Mouse (Mus musculus) heart, adult 2 months (tissue): ENCODE measurements around the gene Catsperz. TPM values are rescaled to one million over a fixed set of nuclear protein-coding genes. Genes with fewer than 3 reads are reported as not detected.

Experiments
- DNase-seq, 2 experiments: peaks; one replicate each; pipeline ENCODE4 v3.0.0; 2021
- H3K27ac ChIP-seq: fragments of 200-600 bp; 2 replicates; pipeline ENCODE4 v1.8.1; 2022
- H3K27me3 ChIP-seq: fragments of 200-500 bp; 2 replicates; pipeline ENCODE4 v1.6.1; 2012; ENCODE audit warnings: mild to moderate bottlenecking, low read length, inconsistent platforms, mixed read lengths; ENCODE audit not compliant: control insufficient read depth, insufficient read depth
- H3K36me3 ChIP-seq: fragments of 200-500 bp; 2 replicates; pipeline ENCODE4 v1.6.1; 2012; ENCODE audit warnings: low read length, inconsistent platforms; ENCODE audit not compliant: control insufficient read depth, insufficient read depth
- H3K4me1 ChIP-seq: fragments of 200-500 bp; 2 replicates; pipeline ENCODE4 v1.6.1; 2011; ENCODE audit warnings: low read length; ENCODE audit not compliant: control insufficient read depth, insufficient read depth
- H3K4me3 ChIP-seq: fragments of 200-600 bp; 2 replicates; pipeline ENCODE4 v1.8.1; 2022
- H3K79me2 ChIP-seq: fragments of 200-500 bp; replicated peaks from 2 replicates; pipeline ENCODE4 v1.6.1; 2012; ENCODE audit warnings: mild to moderate bottlenecking, inconsistent platforms, low read length, moderate library complexity, mixed read lengths; ENCODE audit not compliant: control insufficient read depth, insufficient read depth
- H3K9ac ChIP-seq: fragments of 200-500 bp; 2 replicates; pipeline ENCODE4 v1.6.1; 2012; ENCODE audit warnings: low read depth, mild to moderate bottlenecking, control low read depth, inconsistent platforms, low read length, mixed read lengths
- CTCF ChIP-seq: fragments of 200-600 bp; IDR thresholded peaks from 2 replicates; pipeline ENCODE4 v1.8.1; 2022; ENCODE audit warnings: antibody characterized with exemption, mild to moderate bottlenecking, moderate library complexity
- EP300 ChIP-seq: fragments of 200-500 bp; IDR thresholded peaks from 2 replicates; pipeline ENCODE4 v1.6.1; 2011; ENCODE audit warnings: low read depth, low read length, control low read depth; ENCODE audit not compliant: insufficient read depth
- POLR2A ChIP-seq: fragments of 200-500 bp; IDR thresholded peaks from 2 replicates; pipeline ENCODE4 v1.6.1; 2011; ENCODE audit warnings: mild to moderate bottlenecking, low read depth, low read length, control low read depth; ENCODE audit not compliant: insufficient read depth
- WGBS: fragments of 180-500 bp; shearing (Covaris S2); methylation state at CpG from one replicate; pipeline ENCODE4 v1.1.7; 2018; 5-methylcytosine and 5-hydroxymethylcytosine counted together
- intact Hi-C: fragments of 180-260 bp; cut with DNase I; formaldehyde crosslinking; loops from one replicate; pipeline ENCODE4 v1.15.1; 2025
- polyA plus RNA-seq: library from polyadenylated mRNA; depleted of rRNA; stranded (reverse); fragments of >200 nt; gene quantifications from 2 replicates; pipeline ENCODE4 v1.2.3, GENCODE M21; 2012
- total RNA-seq, 2 experiments: library from RNA; stranded (reverse); gene quantifications; 2 replicates each; pipeline ENCODE4 v1.2.3; 2021

Gene Catsperz
- total and polyA plus RNA-seq, 3 experiments, result 0.23 TPM; not detected in 2

DNA sequence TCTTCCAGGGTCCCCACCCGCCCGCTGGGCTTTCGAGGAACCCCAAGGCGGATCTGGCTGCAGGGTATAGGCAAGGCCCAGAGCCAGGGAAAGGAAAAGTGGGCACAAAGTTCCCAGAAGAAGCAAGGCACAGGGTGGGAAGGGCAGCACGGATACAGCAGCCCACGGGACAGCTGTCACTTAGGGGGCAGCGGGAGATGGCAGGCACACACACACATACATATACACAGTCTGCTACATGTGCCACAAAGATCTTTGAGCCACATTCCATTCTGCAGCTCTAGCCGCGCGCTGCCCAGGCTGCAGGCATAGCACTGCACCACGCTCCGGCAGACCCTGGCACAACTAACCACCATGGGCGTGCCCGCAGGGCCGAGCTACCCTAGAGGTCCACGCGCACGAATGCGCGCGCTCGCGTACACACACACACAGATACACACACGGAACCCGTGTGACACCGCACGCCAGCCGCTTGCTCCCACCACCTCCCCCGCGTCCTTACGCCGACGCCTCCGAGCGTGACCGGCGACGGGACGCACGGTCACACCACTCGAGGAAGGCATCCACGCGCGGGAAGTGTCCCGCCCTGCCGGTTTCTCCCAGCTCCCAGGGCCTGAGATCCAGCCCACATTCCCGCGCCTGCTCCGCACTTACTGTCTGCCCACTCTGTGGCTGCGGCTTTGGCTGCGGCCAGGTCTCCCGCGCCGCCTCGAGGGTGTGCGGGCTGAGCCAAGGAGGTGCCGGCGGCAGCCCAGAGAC is 8.4 kb upstream of the Catsperz start:
- H3K27me3 ChIP-seq, result peaks cover 12% of the 10 kb centered on the region
- no peaks in the 10 kb centered on the region for H3K36me3 ChIP-seq
- H3K4me3 ChIP-seq, result peak overlapping the region; percentile 46
- intact Hi-C loops, result no loop called here
- peak overlapping the region; percentile 64 for H3K9ac ChIP-seq
- peaks cover 4% of the 10 kb centered on the region; the same call in 1 of the 2 replicates for H3K4me1 ChIP-seq
- 5% methylated on average over 58 of the region's 58 CpGs for WGBS
- TF ChIP-seq POLR2A (no peak), CTCF (no peak), EP300 (no peak)
- H3K27ac ChIP-seq, result no peak overlapping the region
- DNase-seq, result peak; percentile 31 to 42
- no peaks in the 10 kb centered on the region for H3K79me2 ChIP-seq

GRCm38 (mm10) chr19:6933102-6933435 is 7.9 kb upstream of the Catsperz start:
- Histone ChIP-seq H3K9ac (no peak overlapping the region), H3K27me3 (peaks cover 13% of the 10 kb centered on the region), H3K27ac (no peak overlapping the region), H3K79me2 (no peaks in the 10 kb centered on the region), H3K36me3 (no peaks in the 10 kb centered on the region), H3K4me3 (no peak overlapping the region), H3K4me1 (peaks cover 4% of the 10 kb centered on the region; the same call in 1 of the 2 replicates)
- TF ChIP-seq POLR2A (no peak), CTCF (no peak), EP300 (no peak)
- 45% methylated on average over 4 of the region's 4 CpGs for WGBS
- no peak for DNase-seq
- intact Hi-C loops, result no loop called here

GRCm38 (mm10) chr19:6932018-6932417 is 6.8 kb upstream of the Catsperz start:
- H3K36me3 ChIP-seq, result no peaks in the 10 kb centered on the region
- H3K9ac ChIP-seq, result no peak overlapping the region
- intact Hi-C loops, result no loop called here
- H3K27me3 ChIP-seq, result peaks cover 20% of the 10 kb centered on the region
- no peaks in the 10 kb centered on the region for H3K79me2 ChIP-seq
- peaks cover 4% of the 10 kb centered on the region; the same call in 1 of the 2 replicates for H3K4me1 ChIP-seq
- H3K4me3 ChIP-seq, result no peak overlapping the region
- TF ChIP-seq CTCF (no peak), POLR2A (no peak), EP300 (no peak)
- WGBS, result 82% methylated on average over 1 of the region's 1 CpGs
- no peak for DNase-seq
- H3K27ac ChIP-seq, result no peak overlapping the region

DNA sequence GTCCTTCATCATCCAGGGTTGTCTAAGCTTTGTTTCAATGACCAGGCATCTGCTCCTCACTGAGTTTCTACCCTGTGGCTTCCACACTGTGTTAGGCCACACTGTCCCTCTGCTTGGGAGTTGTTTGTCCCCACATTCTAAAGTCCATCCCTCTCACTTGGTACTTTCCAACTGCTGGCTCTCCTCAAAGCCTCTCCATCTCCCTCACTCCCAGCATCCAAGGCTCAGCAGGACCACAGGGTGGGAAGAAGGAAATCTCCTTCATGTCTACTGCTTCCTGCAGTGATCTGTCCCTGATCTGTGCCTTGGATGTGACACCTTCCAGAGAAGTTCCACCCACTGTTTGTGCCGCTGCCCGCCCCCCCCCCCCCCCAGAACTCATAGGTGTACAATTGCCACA is 5.8 kb upstream of the Catsperz start:
- no peak for TF ChIP-seq CTCF
- no peak for TF ChIP-seq EP300
- no peak for TF ChIP-seq POLR2A
- H3K4me1 ChIP-seq, result peaks cover 4% of the 10 kb centered on the region; the same call in 1 of the 2 replicates
- no peaks in the 10 kb centered on the region for H3K36me3 ChIP-seq
- no peak for DNase-seq
- no peak overlapping the region for H3K9ac ChIP-seq
- no peak overlapping the region for H3K4me3 ChIP-seq
- WGBS, result 8% methylated on average over 2 of the region's 2 CpGs
- intact Hi-C loops, result no loop called here
- H3K79me2 ChIP-seq, result no peaks in the 10 kb centered on the region
- H3K27me3 ChIP-seq, result peaks cover 22% of the 10 kb centered on the region
- no peak overlapping the region for H3K27ac ChIP-seq

DNA sequence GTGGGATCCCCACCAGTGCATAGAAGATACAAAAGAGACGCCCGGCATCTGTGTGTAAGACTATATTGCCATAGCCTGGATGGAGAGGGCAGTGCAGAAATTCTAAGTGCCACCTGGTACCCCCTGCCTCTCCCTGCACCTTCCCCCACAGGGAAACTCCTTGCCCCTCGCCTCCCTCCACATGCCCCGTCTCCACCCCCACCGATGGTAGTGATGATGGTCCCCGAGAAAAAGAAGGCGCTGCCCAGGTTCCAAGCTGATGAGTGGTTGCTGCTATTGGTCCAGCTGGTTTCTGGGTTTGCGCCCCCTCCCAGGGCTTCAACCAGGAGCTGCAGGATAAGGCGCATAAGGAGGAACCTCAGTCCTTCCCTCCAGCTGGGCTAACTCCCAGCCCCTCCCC is 2.9 kb upstream of the Catsperz start:
- H3K4me3 ChIP-seq, result no peak overlapping the region
- peaks cover 13% of the 10 kb centered on the region for H3K27me3 ChIP-seq
- no peaks in the 10 kb centered on the region for H3K36me3 ChIP-seq
- H3K4me1 ChIP-seq, result peaks cover 5% of the 10 kb centered on the region
- no peaks in the 10 kb centered on the region for H3K79me2 ChIP-seq
- intact Hi-C loops, result no loop called here
- WGBS, result 35% methylated on average over 9 of the region's 9 CpGs
- no peak for TF ChIP-seq CTCF
- TF ChIP-seq POLR2A, result no peak
- TF ChIP-seq EP300, result no peak
- H3K9ac ChIP-seq, result no peak overlapping the region
- no peak for DNase-seq
- H3K27ac ChIP-seq, result no peak overlapping the region

GRCm38 (mm10) chr19:6926559-6927255 is 1.5 kb upstream of the Catsperz start:
- intact Hi-C loops, result no loop called here
- Histone ChIP-seq H3K36me3 (no peaks in the 10 kb centered on the region), H3K27me3 (peaks cover 13% of the 10 kb centered on the region), H3K4me3 (no peak overlapping the region), H3K79me2 (no peaks in the 10 kb centered on the region), H3K27ac (no peak overlapping the region), H3K4me1 (peaks cover 9% of the 10 kb centered on the region), H3K9ac (no peak overlapping the region)
- 31% methylated on average over 26 of the region's 26 CpGs for WGBS
- TF ChIP-seq CTCF (no peak), EP300 (no peak), POLR2A (no peak)
- peak in 1 of 2 experiments; percentile 40 for DNase-seq
